Mouse (Mus musculus) liver, postnatal 0 days (tissue): ENCODE data around the gene Nlrc5.

Experiments
- CTCF ChIP-seq: sonication (generic); IDR thresholded peaks from 2 replicates; pipeline ENCODE4 v1.5.1; 2016; ENCODE audit warnings: antibody characterized with exemption, low read depth
- EP300 ChIP-seq: IDR thresholded peaks from 2 replicates; pipeline ENCODE4 v1.6.1; 2016; ENCODE audit warnings: antibody characterized with exemption, low read depth, mild to moderate bottlenecking

- TF ChIP-seq CTCF (no peak), EP300 (no peak)
These were observed 24.6 kb upstream of the Nlrc5 start for GRCm38 (mm10) chr8:94409523-94409922.
